Mouse (Mus musculus) bone marrow macrophage, adult 2 months (primary cell): ENCODE results near the gene Ldhc.

Experiments used
- CTCF ChIP-seq: IDR thresholded peaks from 2 replicates; pipeline ENCODE4 v1.5.1; 2012; ENCODE audit warnings: low read depth, mild to moderate bottlenecking, low read length, moderate library complexity
- POLR2A ChIP-seq: IDR thresholded peaks from 2 replicates; pipeline ENCODE4 v1.6.1; 2012; ENCODE audit warnings: mild to moderate bottlenecking, low read depth, low read length, borderline replicate concordance

- TF ChIP-seq CTCF (no peak), POLR2A (no peak)
Observed at GRCm38 (mm10) chr7:46871988-46872387, 11.0 kb downstream of the Ldhc start.
